Mouse (Mus musculus) embryonic facial prominence, embryonic 15.5 days (tissue): ENCODE data around the gene Ptgfrn. TPM values are rescaled to one million over a fixed set of nuclear protein-coding genes. Genes with fewer than 3 reads are reported as not detected.

ENCODE experiments used
- ATAC-seq: fragments of 200-750 bp; cut with Nextera tagmentation; 2 replicates; pipeline ENCODE4 v1.8.0; 2017; ENCODE audit warnings: low read depth, moderate TSS enrichment; ENCODE audit not compliant: insufficient number of reproducible peaks, low FRiP score, low TSS enrichment
- H3K27ac ChIP-seq: fragments of 300-500 bp; sonication (generic); replicated peaks from 2 replicates; pipeline ENCODE4 v1.5.1; 2015; ENCODE audit warnings: mild to moderate bottlenecking, inconsistent platforms
- H3K27me3 ChIP-seq: fragments of 300-500 bp; sonication (generic); 2 replicates; pipeline ENCODE4 v1.6.1; 2015; ENCODE audit warnings: inconsistent platforms
- H3K36me3 ChIP-seq: fragments of 300-500 bp; sonication (generic); 2 replicates; pipeline ENCODE4 v1.6.1; 2015; ENCODE audit warnings: mild to moderate bottlenecking, inconsistent platforms
- H3K4me1 ChIP-seq: fragments of 300-500 bp; sonication (generic); 2 replicates; pipeline ENCODE4 v1.6.1; 2015; ENCODE audit warnings: inconsistent platforms
- H3K4me2 ChIP-seq: fragments of 300-500 bp; sonication (generic); replicated peaks from 2 replicates; pipeline ENCODE4 v1.6.1; 2015; ENCODE audit warnings: mild to moderate bottlenecking, inconsistent platforms
- H3K4me3 ChIP-seq: fragments of 300-500 bp; sonication (generic); replicated peaks from 2 replicates; pipeline ENCODE4 v1.5.1; 2015; ENCODE audit warnings: mild to moderate bottlenecking, inconsistent platforms
- H3K9ac ChIP-seq: fragments of 300-500 bp; sonication (generic); 2 replicates; pipeline ENCODE4 v1.6.1; 2015; ENCODE audit warnings: inconsistent platforms
- H3K9me3 ChIP-seq: fragments of 300-500 bp; sonication (generic); replicated peaks from 2 replicates; pipeline ENCODE4 v1.6.1; 2016; ENCODE audit warnings: inconsistent platforms
- WGBS: fragments of 180-500 bp; shearing (Covaris S2); methylation state at CpG from one replicate; pipeline ENCODE4 v1.1.7; 2015; 5-methylcytosine and 5-hydroxymethylcytosine counted together
- polyA plus RNA-seq: library from polyadenylated mRNA; unstranded; fragments of >200 nt; fragmentation: Nextera tagmentation; extraction: Ambion mirVana; gene quantifications from 2 replicates; pipeline ENCODE4 v1.2.1, GENCODE M21; 2015

Ptgfrn gene
- polyA plus RNA-seq, 1 experiment from 2014 or later, result 7.4 TPM

- no peak for ATAC-seq
- H3K4me3 ChIP-seq, result no peak overlapping the region
- no peaks in the 10 kb centered on the region for H3K9me3 ChIP-seq
- H3K27me3 ChIP-seq, result no peaks in the 10 kb centered on the region
- 82% methylated on average over 3 of the region's 3 CpGs for WGBS
- no peaks in the 10 kb centered on the region for H3K36me3 ChIP-seq
- H3K4me1 ChIP-seq, result peaks cover 13% of the 10 kb centered on the region; the same call in 1 of the 2 replicates
- H3K4me2 ChIP-seq, result no peak overlapping the region
- no peak overlapping the region for H3K27ac ChIP-seq
- H3K9ac ChIP-seq, result no peak overlapping the region
Measured at GRCm38 (mm10) chr3:101013536-101013935, 96.5 kb downstream of the Ptgfrn start.

GRCm38 (mm10) chr3:101013005-101013404, 97.1 kb downstream of the Ptgfrn start:
- ATAC-seq, result no peak
- H3K4me3 ChIP-seq, result no peak overlapping the region
- H3K36me3 ChIP-seq, result no peaks in the 10 kb centered on the region

GRCm38 (mm10) chr3:101012597-101012996, 97.5 kb downstream of the Ptgfrn start:
- WGBS, result 75% methylated on average over 8 of the region's 8 CpGs
- Histone ChIP-seq H3K4me1 (peaks cover 13% of the 10 kb centered on the region; the same call in 1 of the 2 replicates), H3K27me3 (no peaks in the 10 kb centered on the region), H3K36me3 (no peaks in the 10 kb centered on the region), H3K9ac (no peak overlapping the region), H3K9me3 (no peaks in the 10 kb centered on the region), H3K27ac (no peak overlapping the region), H3K4me2 (no peak overlapping the region), H3K4me3 (no peak overlapping the region)
- ATAC-seq, result no peak

More at GRCm38 (mm10) chr3:101013005-101013404, 97.1 kb downstream of the Ptgfrn start:
- WGBS, result 89% methylated on average over 10 of the region's 10 CpGs
- no peaks in the 10 kb centered on the region for H3K9me3 ChIP-seq
- no peak overlapping the region for H3K4me2 ChIP-seq
- H3K27me3 ChIP-seq, result no peaks in the 10 kb centered on the region
- peaks cover 13% of the 10 kb centered on the region; the same call in 1 of the 2 replicates for H3K4me1 ChIP-seq
- no peak overlapping the region for H3K27ac ChIP-seq
- no peak overlapping the region for H3K9ac ChIP-seq

GRCm38 (mm10) chr3:101012131-101012571, 97.9 kb downstream of the Ptgfrn start:
- Histone ChIP-seq H3K27me3 (no peaks in the 10 kb centered on the region), H3K4me2 (no peak overlapping the region), H3K27ac (no peak overlapping the region), H3K4me3 (no peak overlapping the region), H3K9ac (no peak overlapping the region), H3K4me1 (peaks cover 13% of the 10 kb centered on the region; the same call in 1 of the 2 replicates), H3K9me3 (no peaks in the 10 kb centered on the region), H3K36me3 (no peaks in the 10 kb centered on the region)
- ATAC-seq, result peak; percentile 34; the same call in 1 of the 2 replicates
- 44% methylated on average over 10 of the region's 10 CpGs for WGBS

- Histone ChIP-seq H3K27ac (no peak overlapping the region), H3K9ac (no peak overlapping the region), H3K4me3 (no peak overlapping the region), H3K4me2 (no peak overlapping the region), H3K36me3 (no peaks in the 10 kb centered on the region), H3K4me1 (peaks cover 13% of the 10 kb centered on the region; the same call in 1 of the 2 replicates), H3K27me3 (no peaks in the 10 kb centered on the region), H3K9me3 (no peaks in the 10 kb centered on the region)
- no peak for ATAC-seq
- WGBS, result 58% methylated on average over 5 of the region's 5 CpGs
Measured at GRCm38 (mm10) chr3:101011203-101011600, 98.9 kb downstream of the Ptgfrn start.

GRCm38 (mm10) chr3:101010589-101011202, 99.4 kb downstream of the Ptgfrn start:
- H3K4me3 ChIP-seq, result no peak overlapping the region
- ATAC-seq, result no peak
- no peaks in the 10 kb centered on the region for H3K36me3 ChIP-seq
- no peaks in the 10 kb centered on the region for H3K9me3 ChIP-seq
- H3K9ac ChIP-seq, result no peak overlapping the region
- H3K4me2 ChIP-seq, result no peak overlapping the region
- 69% methylated on average over 4 of the region's 4 CpGs for whole genome bisulfite sequencing
- no peaks in the 10 kb centered on the region for H3K27me3 ChIP-seq
- peaks cover 9% of the 10 kb centered on the region; the same call in 1 of the 2 replicates for H3K4me1 ChIP-seq
- H3K27ac ChIP-seq, result no peak overlapping the region

GRCm38 (mm10) chr3:101007112-101007782, 102.8 kb downstream of the Ptgfrn start:
- H3K4me1 ChIP-seq, result 0 out of 2 replicates have a peak, but pooled peaks cover 2% of the 10 kb centered on the region
- 47% methylated on average over 5 of the region's 5 CpGs for WGBS
- ATAC-seq, result no peak

GRCm38 (mm10) chr3:101005392-101005791, 104.7 kb downstream of the Ptgfrn start:
- Histone ChIP-seq H3K4me2 (no peak overlapping the region), H3K27me3 (no peaks in the 10 kb centered on the region), H3K27ac (no peak overlapping the region), H3K4me1 (no peaks in the 10 kb centered on the region), H3K9me3 (no peaks in the 10 kb centered on the region), H3K36me3 (no peaks in the 10 kb centered on the region), H3K4me3 (no peak overlapping the region), H3K9ac (no peak overlapping the region)
- 60% methylated on average over 6 of the region's 6 CpGs for WGBS
- ATAC-seq, result no peak

More at GRCm38 (mm10) chr3:101007112-101007782, 102.8 kb downstream of the Ptgfrn start:
- no peaks in the 10 kb centered on the region for H3K27me3 ChIP-seq
- H3K9me3 ChIP-seq, result no peaks in the 10 kb centered on the region
- H3K4me3 ChIP-seq, result no peak overlapping the region
- no peak overlapping the region for H3K27ac ChIP-seq
- no peaks in the 10 kb centered on the region for H3K36me3 ChIP-seq
- H3K9ac ChIP-seq, result no peak overlapping the region
- H3K4me2 ChIP-seq, result no peak overlapping the region

- no peak overlapping the region for H3K4me3 ChIP-seq
- no peaks in the 10 kb centered on the region for H3K36me3 ChIP-seq
- 77% methylated on average over 15 of the region's 15 CpGs for WGBS
Measured at GRCm38 (mm10) chr3:101003575-101004356, 106.3 kb downstream of the Ptgfrn start.

GRCm38 (mm10) chr3:100999732-101000131, 110.3 kb downstream of the Ptgfrn start:
- no peak overlapping the region for H3K27ac ChIP-seq
- no peaks in the 10 kb centered on the region for H3K36me3 ChIP-seq
- WGBS, result 18% methylated on average over 2 of the region's 2 CpGs
- ATAC-seq, result no peak
- no peak overlapping the region for H3K4me3 ChIP-seq
- H3K4me1 ChIP-seq, result 0 out of 2 replicates have a peak, but pooled peaks cover 9% of the 10 kb centered on the region
- no peak overlapping the region for H3K9ac ChIP-seq
- H3K9me3 ChIP-seq, result no peaks in the 10 kb centered on the region
- H3K27me3 ChIP-seq, result no peaks in the 10 kb centered on the region
- H3K4me2 ChIP-seq, result no peak overlapping the region

More at GRCm38 (mm10) chr3:101003575-101004356, 106.3 kb downstream of the Ptgfrn start:
- 0 out of 2 replicates have a peak, but pooled peaks cover 3% of the 10 kb centered on the region for H3K4me1 ChIP-seq
- H3K9me3 ChIP-seq, result no peaks in the 10 kb centered on the region
- no peaks in the 10 kb centered on the region for H3K27me3 ChIP-seq
- H3K9ac ChIP-seq, result no peak overlapping the region
- no peak overlapping the region for H3K27ac ChIP-seq
- ATAC-seq, result no peak
- H3K4me2 ChIP-seq, result no peak overlapping the region

GRCm38 (mm10) chr3:100998904-100999340, 111.2 kb downstream of the Ptgfrn start:
- Histone ChIP-seq H3K36me3 (no peaks in the 10 kb centered on the region), H3K27me3 (no peaks in the 10 kb centered on the region), H3K9ac (no peak overlapping the region), H3K4me2 (no peak overlapping the region), H3K9me3 (no peaks in the 10 kb centered on the region), H3K27ac (no peak overlapping the region), H3K4me3 (no peak overlapping the region), H3K4me1 (0 out of 2 replicates have a peak, but pooled peaks cover 9% of the 10 kb centered on the region)
- 18% methylated on average over 6 of the region's 6 CpGs for WGBS
- peak; percentile 47; the same call in 1 of the 2 replicates for ATAC-seq
